Mouse (Mus musculus) adrenal gland, adult (tissue): ENCODE results near the gene Cct7.

ENCODE experiments used
- DNase-seq, 2 experiments: peaks; one replicate each; pipeline ENCODE4 v3.0.0; 2022 to 2023; ENCODE audit warnings: low spot score in 1 of 2; ENCODE audit not compliant: inconsistent age in 2 of 2

The Cct7 gene

GRCm38 (mm10) chr6:85500416-85500815, 49.1 kb downstream of the Cct7 start:
- DNase-seq = no peak

- DNase-seq = no peak
These were observed 50.3 kb downstream of the Cct7 start for GRCm38 (mm10) chr6:85501571-85502102.

- no peak for DNase-seq
These were observed 51.0 kb downstream of the Cct7 start for GRCm38 (mm10) chr6:85502103-85502910.

- peak; percentile 36 to 70 for DNase-seq
These were observed 51.6 kb downstream of the Cct7 start, which contains the start of gene Fbxo41 for GRCm38 (mm10) chr6:85502911-85503250. Gene Fbxo41, minus strand, starts transcription at chr6:85502994.

GRCm38 (mm10) chr6:85504908-85505307, 53.6 kb downstream of the Cct7 start:
- DNase-seq = no peak

GRCm38 (mm10) chr6:85508602-85509001, 57.3 kb downstream of the Cct7 start:
- DNase-seq = no peak

GRCm38 (mm10) chr6:85510476-85510875, 59.2 kb downstream of the Cct7 start:
- DNase-seq = peak; percentile 16 to 78

GRCm38 (mm10) chr6:85511286-85512055, 60.2 kb downstream of the Cct7 start:
- DNase-seq = peak; percentile 57 to 85

GRCm38 (mm10) chr6:85512056-85512440, 60.7 kb downstream of the Cct7 start:
- peak in 1 of 2 experiments; percentile 21 for DNase-seq

- DNase-seq = peak in 1 of 2 experiments; percentile 23
These were observed 61.5 kb downstream of the Cct7 start for GRCm38 (mm10) chr6:85512577-85513530.

- peak; percentile 22 to 61 for DNase-seq
These were observed 62.2 kb downstream of the Cct7 start, which contains the start of gene Egr4 for GRCm38 (mm10) chr6:85513531-85513910. Gene Egr4, minus strand, starts transcription at chr6:85513589.

- no peak for DNase-seq
These were observed 64.6 kb downstream of the Cct7 start for GRCm38 (mm10) chr6:85515941-85516340.
